Mouse (Mus musculus) testis, adult 10 weeks (tissue): Measurements from ENCODE around the gene Klra1. TPM values are rescaled to one million over a fixed set of nuclear protein-coding genes. Genes with fewer than 3 reads are reported as not detected.

ENCODE experiments used
- polyA plus RNA-seq: library from polyadenylated mRNA; stranded (reverse); fragments of 350-450 nt; fragmentation: Illumina TruSeq; extraction: RNeasy Lipid Tissue Mini Kit (QIAGEN cat#74804); gene quantifications from one replicate; pipeline ENCODE4 v1.2.3, GENCODE M21; 2014; ENCODE audit warnings: low read depth, low replicate concordance

The Klra1 gene
- not detected for polyA plus RNA-seq

GRCm38 (mm10) chr6:130386750-130387149, at the start of gene Klra1:
Gene Klra1 (minus strand): TSS chr6:130386874.

GRCm38 (mm10) chr6:130337411-130337810, 49.3 kb downstream of the Klra1 start, which contains the start of gene Klra3:
Gene Klra3 (minus strand): TSS chr6:130337574.

Other genes starting within 250 kb of the Klra1 start
- 1.8 TPM for gene Klra9, start 193.8 kb downstream of the Klra1 start, polyA plus RNA-seq
- not detected for gene Klra7, start 153.6 kb downstream of the Klra1 start, polyA plus RNA-seq
- not detected for gene Klra10, start 104.9 kb downstream of the Klra1 start, polyA plus RNA-seq
- gene Klra3, start 49.3 kb downstream of the Klra1 start, polyA plus RNA-seq = not detected